Mouse (Mus musculus) bone marrow, adult 2 months (tissue): Measurements from ENCODE around the gene Atp8b4.

Experiments
- CTCF ChIP-seq: fragments of 200-500 bp; IDR thresholded peaks from 2 replicates; pipeline ENCODE4 v1.5.1; 2011; ENCODE audit warnings: low read length, control low read depth; ENCODE audit not compliant: control insufficient read depth, insufficient read depth
- POLR2A ChIP-seq: fragments of 200-500 bp; IDR thresholded peaks from 2 replicates; pipeline ENCODE4 v1.6.1; 2011; ENCODE audit warnings: low read depth, mild to moderate bottlenecking, control low read depth, low read length, borderline replicate concordance; ENCODE audit not compliant: control insufficient read depth

DNA sequence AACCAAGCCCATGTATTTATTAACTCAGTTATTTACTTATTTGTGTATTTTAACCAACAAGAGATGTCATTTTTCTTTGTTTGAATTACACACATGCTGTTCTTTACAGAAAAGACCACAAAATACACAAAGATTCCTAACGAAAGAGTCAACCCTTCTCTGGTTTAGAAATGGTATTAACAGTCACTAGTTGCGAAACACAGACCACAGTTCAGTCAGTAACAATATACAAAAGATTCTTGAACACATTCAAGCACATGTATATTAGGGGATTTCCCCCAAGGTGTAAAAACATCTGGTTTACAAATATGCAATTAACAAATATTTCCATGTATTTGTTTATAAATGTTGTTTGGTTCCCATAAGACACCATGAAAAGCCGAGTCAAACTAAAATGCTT, 81.6 kb downstream of the Atp8b4 start:
- TF ChIP-seq POLR2A (no peak), CTCF (no peak)
